Mouse (Mus musculus): Measurements from ENCODE around the gene Arhgef12. TPM values are rescaled to one million over a fixed set of nuclear protein-coding genes. Genes with fewer than 3 reads are reported as not detected.

Gene Arhgef12
- polyA plus RNA-seq, 1 experiment = not detected

DNA sequence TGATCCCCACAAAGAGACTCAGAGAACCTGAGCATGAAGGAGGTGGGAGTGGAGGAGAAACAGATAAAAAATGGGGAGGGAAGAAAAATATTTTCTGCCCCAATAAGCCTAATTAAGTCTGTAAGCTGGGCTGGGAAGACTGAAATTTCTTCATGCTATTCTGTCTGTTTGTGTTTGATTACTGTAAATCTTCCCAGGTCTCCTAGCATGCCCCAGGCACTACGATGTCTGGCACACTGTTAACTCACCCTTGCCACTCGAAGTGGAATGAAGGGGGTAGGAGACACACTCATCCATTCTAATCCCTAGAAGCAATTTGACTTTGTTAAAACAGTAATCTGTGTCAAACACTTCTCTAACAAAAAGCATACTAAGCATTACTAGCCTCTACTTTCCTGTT lies 35.3 kb downstream of the Arhgef12 start:
- 34% methylated on average over 2 of the region's 2 CpGs for WGBS
- no peak overlapping the region for H3K4me3 ChIP-seq (ENCODE audit: insufficient read depth, low read depth, low read length)
- no peak overlapping the region for H3K27ac ChIP-seq (ENCODE audit: insufficient read depth, low read depth, low read length)

DNA sequence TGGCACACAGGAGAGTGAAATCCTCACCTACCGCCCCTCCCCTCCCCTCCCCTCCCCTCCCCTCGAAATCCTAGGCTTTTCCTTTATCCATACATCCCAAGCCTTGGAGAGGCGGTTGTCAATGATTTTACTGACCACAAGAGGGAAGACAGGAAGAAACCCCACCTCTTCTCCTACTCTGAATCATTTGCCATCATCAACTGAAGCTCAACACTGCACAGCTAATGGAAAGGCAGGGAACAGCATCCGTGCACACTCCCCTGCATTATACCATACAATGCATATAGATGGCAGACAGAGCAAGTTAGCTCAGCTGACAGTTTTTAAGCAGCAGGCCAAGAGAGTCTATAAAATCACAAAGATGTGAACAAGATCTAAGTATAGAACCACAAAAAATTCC lies 35.9 kb downstream of the Arhgef12 start:
- TF ChIP-seq POLR2A (IDR thresholded peaks at IDR 0.05; ENCODE audit: insufficient read depth, low read depth, low read length) (no peak), CTCF (IDR thresholded peaks at IDR 0.05; ENCODE audit: insufficient read depth, low read depth, low read length) (no peak)

More for the DNA sequence above, 35.3 kb downstream of the Arhgef12 start:
- no peak for TF ChIP-seq CTCF (IDR thresholded peaks at IDR 0.05; ENCODE audit: insufficient read depth, low read depth, low read length)
- no peak for TF ChIP-seq POLR2A (IDR thresholded peaks at IDR 0.05; ENCODE audit: insufficient read depth, low read depth, low read length)
- peaks cover 7% of the 10 kb centered on the region for H3K4me1 ChIP-seq (ENCODE audit: control insufficient read depth, insufficient read depth, low read length)

DNA sequence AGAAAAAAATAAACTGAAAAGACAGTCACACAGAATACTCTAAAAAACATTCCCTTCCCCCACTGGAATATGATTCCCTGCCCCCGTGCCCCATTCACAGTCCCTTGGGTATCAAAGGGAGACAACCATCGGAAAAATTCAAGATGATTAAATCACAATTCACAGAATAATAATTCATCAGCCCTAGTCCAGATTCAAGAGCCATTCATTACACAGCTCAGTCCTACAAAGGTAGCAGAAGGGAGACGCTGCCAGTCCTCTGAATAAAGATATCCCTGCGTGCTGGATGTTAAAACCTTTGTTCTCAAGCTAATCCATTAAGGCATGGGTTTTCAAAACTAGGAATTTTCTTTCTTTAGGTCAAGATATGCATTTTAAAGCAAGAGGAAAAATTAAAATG lies 36.5 kb downstream of the Arhgef12 start:
- TF ChIP-seq POLR2A (IDR thresholded peaks at IDR 0.05; ENCODE audit: insufficient read depth, low read depth, low read length) = no peak
- H3K27ac ChIP-seq (ENCODE audit: insufficient read depth, low read depth, low read length) = no peak overlapping the region

More for the DNA sequence above, 35.9 kb downstream of the Arhgef12 start:
- WGBS = 37% methylated on average over 4 of the region's 4 CpGs
- Histone ChIP-seq H3K4me3 (ENCODE audit: insufficient read depth, low read depth, low read length) (no peak overlapping the region), H3K27ac (ENCODE audit: insufficient read depth, low read depth, low read length) (no peak overlapping the region), H3K4me1 (ENCODE audit: control insufficient read depth, insufficient read depth, low read length) (peaks cover 7% of the 10 kb centered on the region)

DNA sequence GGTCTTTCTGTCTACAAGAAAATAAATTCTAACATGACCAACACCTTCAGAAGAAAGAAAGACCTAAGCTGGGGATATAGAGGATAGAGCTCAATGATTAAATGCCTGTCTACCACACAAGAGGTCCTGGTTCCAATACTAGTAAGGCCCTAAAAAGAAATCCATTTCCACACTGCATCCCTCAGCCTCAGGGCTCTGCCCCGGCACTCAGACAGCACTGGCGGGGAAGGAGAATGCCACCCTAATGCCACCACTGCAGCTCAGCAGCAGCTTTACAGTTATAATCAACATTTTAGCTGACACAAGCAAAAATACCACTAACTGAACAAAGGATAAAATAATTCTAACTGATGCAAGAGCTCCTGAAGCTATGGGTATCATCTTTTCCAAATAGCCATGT lies 36.9 kb downstream of the Arhgef12 start:
- no peak for TF ChIP-seq POLR2A (IDR thresholded peaks at IDR 0.05; ENCODE audit: insufficient read depth, low read depth, low read length)
- Histone ChIP-seq H3K27ac (ENCODE audit: insufficient read depth, low read depth, low read length) (no peak overlapping the region), H3K4me3 (ENCODE audit: insufficient read depth, low read depth, low read length) (no peak overlapping the region), H3K4me1 (ENCODE audit: control insufficient read depth, insufficient read depth, low read length) (peaks cover 7% of the 10 kb centered on the region)
- WGBS = 40% methylated on average over 2 of the region's 2 CpGs

More for the DNA sequence above, 36.5 kb downstream of the Arhgef12 start:
- 46% methylated on average over 4 of the region's 4 CpGs for WGBS
- peaks cover 7% of the 10 kb centered on the region for H3K4me1 ChIP-seq (ENCODE audit: control insufficient read depth, insufficient read depth, low read length)
- H3K4me3 ChIP-seq (ENCODE audit: insufficient read depth, low read depth, low read length) = no peak overlapping the region

DNA sequence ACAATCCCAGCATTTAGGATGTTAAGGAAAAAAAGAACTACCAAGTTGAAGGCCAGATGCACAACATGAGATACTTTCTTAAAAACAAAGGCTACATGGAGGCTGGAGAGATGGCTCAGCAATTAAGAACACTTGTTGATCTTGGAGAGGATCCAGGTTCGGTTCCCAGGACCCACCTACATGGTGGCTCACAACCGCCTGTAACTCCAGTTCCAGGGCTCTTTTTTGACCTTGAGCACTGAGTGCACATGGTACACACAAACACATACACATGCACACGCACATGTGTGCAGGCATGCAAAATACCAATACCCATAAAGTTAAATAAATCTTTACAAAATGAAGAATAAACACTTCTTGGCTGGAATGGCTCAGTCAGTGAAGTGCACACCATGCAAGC lies 39.1 kb downstream of the Arhgef12 start:
- Histone ChIP-seq H3K4me1 (ENCODE audit: control insufficient read depth, insufficient read depth, low read length) (peaks cover 7% of the 10 kb centered on the region), H3K27ac (ENCODE audit: insufficient read depth, low read depth, low read length) (no peak overlapping the region), H3K4me3 (ENCODE audit: insufficient read depth, low read depth, low read length) (no peak overlapping the region)
- no peak for TF ChIP-seq POLR2A (IDR thresholded peaks at IDR 0.05; ENCODE audit: insufficient read depth, low read depth, low read length)
- TF ChIP-seq CTCF (IDR thresholded peaks at IDR 0.05; ENCODE audit: insufficient read depth, low read depth, low read length) = no peak
- WGBS = 64% methylated on average over 3 of the region's 3 CpGs

DNA sequence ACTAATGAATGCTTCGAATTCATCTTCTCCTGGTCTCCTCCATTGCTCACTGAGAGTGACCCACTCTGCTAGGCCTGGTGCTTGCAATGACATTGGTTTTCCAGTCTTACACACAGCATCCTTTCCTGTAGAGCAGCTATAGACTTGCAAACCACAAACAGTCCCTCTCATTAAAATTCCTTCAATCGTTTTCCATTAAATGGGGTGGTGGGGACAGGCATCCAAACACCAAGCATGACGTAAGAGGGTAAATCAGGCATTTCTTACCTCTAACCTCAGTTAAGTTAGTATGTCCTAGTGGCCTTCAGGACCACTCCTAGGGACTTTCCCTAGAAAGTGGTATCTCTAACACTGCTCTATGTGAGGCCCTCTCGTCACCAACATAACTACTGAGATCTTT lies 41.8 kb downstream of the Arhgef12 start:
- TF ChIP-seq CTCF (IDR thresholded peaks at IDR 0.05; ENCODE audit: insufficient read depth, low read depth, low read length) (no peak), POLR2A (IDR thresholded peaks at IDR 0.05; ENCODE audit: insufficient read depth, low read depth, low read length) (no peak)
- peaks cover 6% of the 10 kb centered on the region for H3K4me1 ChIP-seq (ENCODE audit: control insufficient read depth, insufficient read depth, low read length)
- H3K27ac ChIP-seq (ENCODE audit: insufficient read depth, low read depth, low read length) = no peak overlapping the region
- WGBS = 75% methylated on average over 4 of the region's 4 CpGs
- H3K4me3 ChIP-seq (ENCODE audit: insufficient read depth, low read depth, low read length) = no peak overlapping the region

DNA sequence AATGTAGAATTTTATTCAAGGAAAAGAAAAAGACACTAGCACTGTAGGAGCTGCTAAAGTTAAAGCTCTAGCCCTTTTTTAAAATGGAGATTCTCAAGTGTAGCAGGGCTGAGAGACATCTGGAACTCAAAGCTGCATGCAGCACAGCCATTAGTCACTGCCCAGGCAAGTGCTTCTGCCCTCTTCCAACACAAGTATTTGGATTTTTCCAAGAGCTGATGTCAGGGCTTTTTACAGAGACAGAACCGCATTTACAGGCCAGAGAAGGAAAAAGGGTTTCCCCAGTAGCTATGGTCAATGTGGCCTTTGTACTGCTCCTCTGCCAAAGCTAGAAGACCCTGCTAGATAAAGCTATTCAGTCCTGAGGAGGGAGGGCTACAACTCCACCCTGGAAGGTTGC lies 45.5 kb downstream of the Arhgef12 start:
- no peak overlapping the region for H3K4me3 ChIP-seq (ENCODE audit: insufficient read depth, low read depth, low read length)
- TF ChIP-seq CTCF (IDR thresholded peaks at IDR 0.05; ENCODE audit: insufficient read depth, low read depth, low read length) (no peak), POLR2A (IDR thresholded peaks at IDR 0.05; ENCODE audit: insufficient read depth, low read depth, low read length) (no peak)
- 41% methylated on average over 1 of the region's 1 CpGs for WGBS
- H3K27ac ChIP-seq (ENCODE audit: insufficient read depth, low read depth, low read length) = no peak overlapping the region
- H3K4me1 ChIP-seq (ENCODE audit: control insufficient read depth, insufficient read depth, low read length) = no peaks in the 10 kb centered on the region

DNA sequence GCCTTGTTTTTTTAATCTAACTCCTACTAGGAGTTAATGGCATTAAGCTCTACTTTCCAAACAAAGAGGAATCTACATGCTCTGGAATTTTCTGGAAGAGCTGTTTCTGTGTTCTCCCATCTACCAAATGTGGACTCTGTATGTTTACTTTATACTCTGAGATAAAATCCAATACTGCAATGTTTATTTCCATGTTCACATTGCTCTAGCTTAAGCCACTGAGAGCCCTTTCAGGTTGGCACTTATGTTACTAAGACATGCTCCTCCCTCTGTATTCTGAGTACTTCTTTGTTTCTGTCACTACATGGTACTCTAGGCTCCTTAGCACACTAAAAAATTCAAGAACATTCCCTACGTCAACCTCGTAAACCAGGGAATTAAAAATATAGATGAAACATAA lies 56.6 kb downstream of the Arhgef12 start:
- no peak overlapping the region for H3K27ac ChIP-seq (ENCODE audit: insufficient read depth, low read depth, low read length)
- TF ChIP-seq CTCF (IDR thresholded peaks at IDR 0.05; ENCODE audit: insufficient read depth, low read depth, low read length) = no peak
- TF ChIP-seq POLR2A (IDR thresholded peaks at IDR 0.05; ENCODE audit: insufficient read depth, low read depth, low read length) = no peak
- 88% methylated on average over 2 of the region's 2 CpGs for WGBS

DNA sequence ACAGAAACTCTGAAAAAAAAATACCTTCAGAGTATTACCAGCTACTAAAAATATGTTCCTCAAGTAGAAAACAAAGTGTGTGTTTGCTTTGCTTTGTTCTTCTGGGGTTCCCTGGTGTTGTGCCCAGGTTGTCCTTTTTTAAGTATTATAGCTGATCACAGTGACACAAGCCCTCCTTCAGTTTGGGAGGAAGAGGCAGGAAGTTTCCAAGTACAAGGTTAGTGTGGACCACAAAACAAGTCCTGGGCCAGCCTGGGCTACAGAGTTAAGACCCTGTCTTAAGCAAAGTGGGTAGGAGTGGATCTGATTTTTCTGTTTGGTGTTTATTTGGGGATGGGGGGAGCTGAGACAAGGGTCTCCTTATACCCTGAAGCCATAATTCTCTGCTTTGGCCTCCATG lies 62.6 kb downstream of the Arhgef12 start:
- no peak overlapping the region for H3K27ac ChIP-seq (ENCODE audit: insufficient read depth, low read depth, low read length)
- H3K4me1 ChIP-seq (ENCODE audit: control insufficient read depth, insufficient read depth, low read length) = no peaks in the 10 kb centered on the region
- H3K4me3 ChIP-seq (ENCODE audit: insufficient read depth, low read depth, low read length) = no peak overlapping the region
- TF ChIP-seq CTCF (IDR thresholded peaks at IDR 0.05; ENCODE audit: insufficient read depth, low read depth, low read length) (no peak), POLR2A (IDR thresholded peaks at IDR 0.05; ENCODE audit: insufficient read depth, low read depth, low read length) (no peak)

More for the DNA sequence above, 56.6 kb downstream of the Arhgef12 start:
- Histone ChIP-seq H3K4me1 (ENCODE audit: control insufficient read depth, insufficient read depth, low read length) (no peaks in the 10 kb centered on the region), H3K4me3 (ENCODE audit: insufficient read depth, low read depth, low read length) (no peak overlapping the region)

DNA sequence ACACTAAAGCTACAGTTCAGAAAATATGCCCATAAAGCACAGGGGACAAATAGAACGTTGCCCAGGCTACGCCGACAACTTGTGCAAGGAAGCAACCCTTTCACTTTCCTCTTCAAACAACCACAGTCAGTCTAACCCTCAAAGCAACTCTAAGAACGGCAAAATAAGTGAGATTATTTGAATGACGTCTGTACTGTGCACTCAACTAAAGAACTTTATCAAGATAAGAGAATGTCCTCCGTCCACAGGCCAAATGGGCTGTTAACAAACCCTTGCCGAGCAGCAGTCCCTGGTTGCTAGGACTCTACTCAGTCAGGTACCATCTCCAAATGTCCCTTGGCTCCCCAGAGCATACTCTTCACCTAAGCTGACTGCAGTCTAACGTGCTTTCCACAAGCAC lies 68.6 kb downstream of the Arhgef12 start:
- H3K4me1 ChIP-seq (ENCODE audit: control insufficient read depth, insufficient read depth, low read length) = peaks cover 6% of the 10 kb centered on the region; the same call in 1 of the 2 replicates
- no peak overlapping the region for H3K4me3 ChIP-seq (ENCODE audit: insufficient read depth, low read depth, low read length)
- 89% methylated on average over 8 of the region's 8 CpGs for WGBS
- H3K27ac ChIP-seq (ENCODE audit: insufficient read depth, low read depth, low read length) = no peak overlapping the region
- TF ChIP-seq CTCF (IDR thresholded peaks at IDR 0.05; ENCODE audit: insufficient read depth, low read depth, low read length) = no peak
- TF ChIP-seq POLR2A (IDR thresholded peaks at IDR 0.05; ENCODE audit: insufficient read depth, low read depth, low read length) = no peak
